Mouse (Mus musculus) brain, embryonic 14.5 days (tissue): ENCODE measurements at regions not wholly inside any gene's neighbourhood (a gene's known extent, or its start where the extent isn't known, plus 50 kb on each side); places are given as distances from the start of the nearest gene placed in this dataset.

Source experiments
- CTCF ChIP-seq: fragments of 200-500 bp; IDR thresholded peaks from 2 replicates; pipeline ENCODE4 v1.5.1; 2012; ENCODE audit warnings: inconsistent platforms, mild to moderate bottlenecking, moderate library complexity, borderline replicate concordance; ENCODE audit not compliant: insufficient read depth, insufficient read length; ENCODE audit errors: extremely low read depth
- POLR2A ChIP-seq: fragments of 200-500 bp; IDR thresholded peaks from 2 replicates; pipeline ENCODE4 v1.6.1; 2012; ENCODE audit warnings: mild to moderate bottlenecking, inconsistent platforms, borderline replicate concordance; ENCODE audit not compliant: poor library complexity, insufficient read depth, insufficient read length, severe bottlenecking; ENCODE audit errors: extremely low read depth

- TF ChIP-seq POLR2A, result no peak
- TF ChIP-seq CTCF, result no peak
Measured at GRCm38 (mm10) chr4:5494072-5495000, 701.2 kb upstream of the Impad1 start.
